Mouse (Mus musculus) kidney, embryonic 15.5 days (tissue): ENCODE measurements around the gene Tent5c. TPM values are rescaled to one million over a fixed set of nuclear protein-coding genes. Genes with fewer than 3 reads are reported as not detected.
"Not testable (repeated sequence)": the region's sequence is repeated elsewhere in the genome, so short reads cannot be mapped to it uniquely, and the experiment has no call there.

ENCODE experiments used
- ATAC-seq: fragments of 200-750 bp; cut with Nextera tagmentation; replicated peaks from 2 replicates; pipeline ENCODE4 v1.8.0; 2017; ENCODE audit warnings: moderate TSS enrichment; ENCODE audit not compliant: low FRiP score
- H3K27ac ChIP-seq: fragments of 300-500 bp; sonication (generic); 2 replicates; pipeline ENCODE4 v1.5.1; 2015; ENCODE audit warnings: mild to moderate bottlenecking, inconsistent platforms
- H3K27me3 ChIP-seq: fragments of 300-500 bp; sonication (generic); 2 replicates; pipeline ENCODE4 v1.6.1; 2015; ENCODE audit warnings: inconsistent platforms
- H3K36me3 ChIP-seq: fragments of 300-500 bp; sonication (generic); 2 replicates; pipeline ENCODE4 v1.6.1; 2015; ENCODE audit warnings: inconsistent platforms
- H3K4me1 ChIP-seq: fragments of 300-500 bp; sonication (generic); 2 replicates; pipeline ENCODE4 v1.6.1; 2015; ENCODE audit warnings: inconsistent platforms
- H3K4me2 ChIP-seq: fragments of 300-500 bp; sonication (generic); 2 replicates; pipeline ENCODE4 v1.6.1; 2015; ENCODE audit warnings: moderate library complexity, mild to moderate bottlenecking, inconsistent platforms
- H3K4me3 ChIP-seq: fragments of 300-500 bp; sonication (generic); replicated peaks from 2 replicates; pipeline ENCODE4 v1.5.1; 2015; ENCODE audit warnings: mild to moderate bottlenecking, inconsistent platforms
- H3K9ac ChIP-seq: fragments of 300-500 bp; sonication (generic); 2 replicates; pipeline ENCODE4 v1.6.1; 2015; ENCODE audit warnings: mild to moderate bottlenecking, inconsistent platforms
- H3K9me3 ChIP-seq: fragments of 300-500 bp; sonication (generic); replicated peaks from 2 replicates; pipeline ENCODE4 v1.6.1; 2016; ENCODE audit warnings: inconsistent platforms
- WGBS: fragments of 180-500 bp; shearing (Covaris S2); methylation state at CpG from one replicate; pipeline ENCODE4 v1.1.7; 2015; ENCODE audit warnings: mixed read lengths; 5-methylcytosine and 5-hydroxymethylcytosine counted together
- polyA plus RNA-seq: library from polyadenylated mRNA; unstranded; fragments of >200 nt; fragmentation: Nextera tagmentation; extraction: Ambion mirVana; gene quantifications from 2 replicates; pipeline ENCODE4 v1.2.1, GENCODE M21; 2015

The Tent5c gene
- polyA plus RNA-seq, 1 experiment from 2014 or later = 9.4 TPM

- no peaks in the 10 kb centered on the region for H3K9me3 ChIP-seq
- H3K27me3 ChIP-seq = no peaks in the 10 kb centered on the region
- no peaks in the 10 kb centered on the region for H3K4me1 ChIP-seq
- no peaks in the 10 kb centered on the region for H3K36me3 ChIP-seq
- H3K4me3 ChIP-seq = no peak overlapping the region
- no peak overlapping the region for H3K9ac ChIP-seq
- ATAC-seq = no peak
- no peak overlapping the region for H3K4me2 ChIP-seq
- 74% methylated on average over 1 of the region's 1 CpGs for WGBS
- no peak overlapping the region for H3K27ac ChIP-seq
These were observed 58.4 kb downstream of the Tent5c start for GRCm38 (mm10) chr3:100430731-100431130.

- no peak for ATAC-seq
- 90% methylated on average over 5 of the region's 5 CpGs for WGBS
These were observed 59.0 kb downstream of the Tent5c start for GRCm38 (mm10) chr3:100430101-100430500.

GRCm38 (mm10) chr3:100429667-100430066 lies 59.5 kb downstream of the Tent5c start:
- no peaks in the 10 kb centered on the region for H3K36me3 ChIP-seq
- no peaks in the 10 kb centered on the region for H3K4me1 ChIP-seq
- no peaks in the 10 kb centered on the region for H3K9me3 ChIP-seq
- H3K27me3 ChIP-seq = no peaks in the 10 kb centered on the region
- peak; percentile 52; the same call in 1 of the 2 replicates for ATAC-seq
- no peak overlapping the region for H3K9ac ChIP-seq
- H3K4me2 ChIP-seq = no peak overlapping the region
- no peak overlapping the region for H3K4me3 ChIP-seq
- 74% methylated on average over 4 of the region's 4 CpGs for WGBS
- H3K27ac ChIP-seq = no peak overlapping the region

More at GRCm38 (mm10) chr3:100430101-100430500, 59.0 kb downstream of the Tent5c start:
- no peak overlapping the region for H3K4me3 ChIP-seq
- H3K4me2 ChIP-seq = no peak overlapping the region
- H3K27ac ChIP-seq = no peak overlapping the region
- H3K9me3 ChIP-seq = no peaks in the 10 kb centered on the region
- H3K36me3 ChIP-seq = no peaks in the 10 kb centered on the region
- no peaks in the 10 kb centered on the region for H3K27me3 ChIP-seq
- H3K4me1 ChIP-seq = no peaks in the 10 kb centered on the region
- no peak overlapping the region for H3K9ac ChIP-seq

GRCm38 (mm10) chr3:100427548-100427947 lies 61.6 kb downstream of the Tent5c start:
- Histone ChIP-seq H3K9ac (no peak overlapping the region), H3K4me3 (no peak overlapping the region), H3K27me3 (no peaks in the 10 kb centered on the region), H3K36me3 (no peaks in the 10 kb centered on the region), H3K4me2 (no peak overlapping the region), H3K9me3 (no peaks in the 10 kb centered on the region), H3K27ac (no peak overlapping the region), H3K4me1 (no peaks in the 10 kb centered on the region)
- WGBS = 66% methylated on average over 6 of the region's 6 CpGs
- no peak for ATAC-seq

GRCm38 (mm10) chr3:100422392-100423167 lies 66.5 kb downstream of the Tent5c start:
- WGBS = 68% methylated on average over 10 of the region's 10 CpGs
- H3K27ac ChIP-seq = no peak overlapping the region
- H3K4me2 ChIP-seq = no peak overlapping the region
- H3K36me3 ChIP-seq = no peaks in the 10 kb centered on the region
- H3K4me3 ChIP-seq = no peak overlapping the region
- no peak for ATAC-seq
- H3K4me1 ChIP-seq = peaks cover 21% of the 10 kb centered on the region
- no peak overlapping the region for H3K9ac ChIP-seq
- no peaks in the 10 kb centered on the region for H3K27me3 ChIP-seq
- no peaks in the 10 kb centered on the region for H3K9me3 ChIP-seq

GRCm38 (mm10) chr3:100421354-100421753 lies 67.8 kb downstream of the Tent5c start:
- no peak overlapping the region for H3K4me3 ChIP-seq
- no peak for ATAC-seq

GRCm38 (mm10) chr3:100420691-100421056 lies 68.5 kb downstream of the Tent5c start:
- no peak overlapping the region for H3K27ac ChIP-seq
- H3K4me1 ChIP-seq = peaks cover 25% of the 10 kb centered on the region
- H3K9ac ChIP-seq = no peak overlapping the region
- no peaks in the 10 kb centered on the region for H3K27me3 ChIP-seq
- H3K4me2 ChIP-seq = no peak overlapping the region
- 36% methylated on average over 5 of the region's 5 CpGs for WGBS
- no peaks in the 10 kb centered on the region for H3K36me3 ChIP-seq
- ATAC-seq = no peak
- H3K9me3 ChIP-seq = no peaks in the 10 kb centered on the region
- no peak overlapping the region for H3K4me3 ChIP-seq

More at GRCm38 (mm10) chr3:100421354-100421753, 67.8 kb downstream of the Tent5c start:
- Histone ChIP-seq H3K4me1 (peaks cover 25% of the 10 kb centered on the region), H3K4me2 (no peak overlapping the region), H3K9me3 (no peaks in the 10 kb centered on the region), H3K9ac (no peak overlapping the region), H3K27me3 (no peaks in the 10 kb centered on the region), H3K27ac (no peak overlapping the region), H3K36me3 (no peaks in the 10 kb centered on the region)
- WGBS = 85% methylated on average over 6 of the region's 6 CpGs

GRCm38 (mm10) chr3:100419962-100420690 lies 69.0 kb downstream of the Tent5c start:
- no peak overlapping the region for H3K9ac ChIP-seq
- no peaks in the 10 kb centered on the region for H3K9me3 ChIP-seq
- 75% methylated on average over 10 of the region's 10 CpGs for WGBS
- H3K27ac ChIP-seq = no peak overlapping the region
- ATAC-seq = no peak
- H3K4me1 ChIP-seq = peaks cover 25% of the 10 kb centered on the region
- H3K36me3 ChIP-seq = no peaks in the 10 kb centered on the region
- no peaks in the 10 kb centered on the region for H3K27me3 ChIP-seq
- H3K4me2 ChIP-seq = no peak overlapping the region
- no peak overlapping the region for H3K4me3 ChIP-seq

GRCm38 (mm10) chr3:100418387-100418786 lies 70.7 kb downstream of the Tent5c start:
- 52% methylated on average over 1 of the region's 1 CpGs for WGBS
- ATAC-seq = peak; percentile 9; the same call in 1 of the 2 replicates

GRCm38 (mm10) chr3:100417772-100418311 lies 71.3 kb downstream of the Tent5c start:
- H3K27ac ChIP-seq = peak overlapping the region; percentile 52; the same call in 1 of the 2 replicates
- H3K27me3 ChIP-seq = no peaks in the 10 kb centered on the region
- peak overlapping the region; percentile 49 for H3K4me2 ChIP-seq
- H3K9ac ChIP-seq = no peak overlapping the region
- H3K9me3 ChIP-seq = no peaks in the 10 kb centered on the region
- H3K4me3 ChIP-seq = peak overlapping the region; percentile 13; the same call in 1 of the 2 replicates
- 7% methylated on average over 10 of the region's 10 CpGs for WGBS
- H3K36me3 ChIP-seq = no peaks in the 10 kb centered on the region
- peak; percentile 80 for ATAC-seq
- peaks cover 25% of the 10 kb centered on the region for H3K4me1 ChIP-seq

More at GRCm38 (mm10) chr3:100418387-100418786, 70.7 kb downstream of the Tent5c start:
- Histone ChIP-seq H3K36me3 (no peaks in the 10 kb centered on the region), H3K9me3 (no peaks in the 10 kb centered on the region), H3K4me2 (peak overlapping the region; percentile 49), H3K27ac (peak overlapping the region; percentile 52; the same call in 1 of the 2 replicates), H3K4me1 (peaks cover 25% of the 10 kb centered on the region), H3K27me3 (no peaks in the 10 kb centered on the region), H3K9ac (no peak overlapping the region), H3K4me3 (no peak overlapping the region)

- H3K9me3 ChIP-seq = no peaks in the 10 kb centered on the region
- WGBS = 83% methylated on average over 5 of the region's 5 CpGs
- no peak overlapping the region for H3K9ac ChIP-seq
- no peak for ATAC-seq
- H3K36me3 ChIP-seq = no peaks in the 10 kb centered on the region
- no peak overlapping the region for H3K4me3 ChIP-seq
- H3K27ac ChIP-seq = no peak overlapping the region
- H3K4me2 ChIP-seq = no peak overlapping the region
- no peaks in the 10 kb centered on the region for H3K27me3 ChIP-seq
- H3K4me1 ChIP-seq = peaks cover 24% of the 10 kb centered on the region
These were observed 73.5 kb downstream of the Tent5c start for GRCm38 (mm10) chr3:100415671-100416070.

GRCm38 (mm10) chr3:100413586-100413985 lies 75.5 kb downstream of the Tent5c start:
- H3K9me3 ChIP-seq, H3K4me2 ChIP-seq, H3K36me3 ChIP-seq, H3K4me3 ChIP-seq, ATAC-seq, H3K27me3 ChIP-seq, H3K27ac ChIP-seq, H3K9ac ChIP-seq: not testable (repeated sequence)
- peaks cover 14% of the 10 kb centered on the region for H3K4me1 ChIP-seq
- 95% methylated on average over 3 of the region's 3 CpGs for WGBS
